Mouse (Mus musculus): ENCODE measurements around the gene Mbd6. TPM values are rescaled to one million over a fixed set of nuclear protein-coding genes. Genes with fewer than 3 reads are reported as not detected.
A peak's percentile ranks its signal among the peaks of the same experiment; 100 is the strongest.

The Mbd6 gene
- total RNA-seq, 2 experiments from 2014 or later: 16.2 to 18.7 TPM

DNA sequence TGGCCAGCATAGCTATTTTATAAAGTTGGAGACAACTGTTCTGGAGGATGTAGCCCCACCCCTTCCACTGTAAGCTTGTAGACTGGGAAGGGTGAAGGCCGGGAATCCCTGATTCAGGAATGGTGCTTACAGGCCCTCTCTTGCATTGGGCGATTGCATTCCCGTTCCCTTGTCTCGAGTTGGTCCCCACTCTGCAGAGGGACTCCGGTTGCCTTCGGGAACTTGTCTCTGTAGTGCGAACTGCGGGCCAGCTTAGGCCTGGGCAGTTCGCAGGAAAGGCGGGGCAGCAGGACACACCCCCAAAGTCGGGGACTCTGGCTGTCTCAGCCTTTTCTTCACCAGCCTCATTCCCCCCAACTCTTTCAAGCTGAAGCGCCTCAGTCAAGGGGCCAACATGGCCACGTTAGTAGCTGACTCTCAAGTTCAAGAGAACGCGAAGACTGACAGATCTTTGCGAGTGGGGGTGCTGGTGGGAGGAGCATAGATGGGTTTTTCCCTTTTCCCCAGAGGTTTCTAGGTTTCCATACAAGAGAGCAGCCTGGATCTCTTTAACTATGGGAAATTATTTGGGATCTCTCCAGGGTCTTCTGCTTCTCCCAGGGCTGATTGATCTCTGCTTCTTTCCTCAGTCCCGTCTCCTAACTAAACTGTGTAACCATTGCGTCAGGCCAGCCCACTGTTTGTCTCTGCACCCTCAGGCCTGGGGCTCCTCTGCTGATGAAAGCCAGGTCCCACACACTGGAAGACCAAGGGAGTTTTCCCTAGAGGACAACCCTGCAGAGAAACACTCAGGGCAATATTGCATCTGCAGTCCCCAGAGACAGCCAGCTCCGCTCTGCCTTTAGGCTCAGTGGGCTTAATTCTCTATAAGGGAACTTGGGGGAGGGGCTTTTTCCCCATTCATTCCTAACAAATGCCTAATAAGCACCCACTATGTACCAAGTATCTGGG lies 2.4 kb upstream of the Mbd6 start:
- H3K4me3 ChIP-seq: peak overlapping the region; percentile 97
- intact Hi-C loops (cut with DNase I): loop anchor here (1.0 kb wide), 1 partner anchor 20 kb away; the partner anchor contains the start of gene Mars
- TF ChIP-seq CTCF (IDR thresholded peaks at IDR 0.05): no peak
- peak; percentile 77 for DNase-seq
- peak overlapping the region; percentile 98 for H3K27ac ChIP-seq

DNA sequence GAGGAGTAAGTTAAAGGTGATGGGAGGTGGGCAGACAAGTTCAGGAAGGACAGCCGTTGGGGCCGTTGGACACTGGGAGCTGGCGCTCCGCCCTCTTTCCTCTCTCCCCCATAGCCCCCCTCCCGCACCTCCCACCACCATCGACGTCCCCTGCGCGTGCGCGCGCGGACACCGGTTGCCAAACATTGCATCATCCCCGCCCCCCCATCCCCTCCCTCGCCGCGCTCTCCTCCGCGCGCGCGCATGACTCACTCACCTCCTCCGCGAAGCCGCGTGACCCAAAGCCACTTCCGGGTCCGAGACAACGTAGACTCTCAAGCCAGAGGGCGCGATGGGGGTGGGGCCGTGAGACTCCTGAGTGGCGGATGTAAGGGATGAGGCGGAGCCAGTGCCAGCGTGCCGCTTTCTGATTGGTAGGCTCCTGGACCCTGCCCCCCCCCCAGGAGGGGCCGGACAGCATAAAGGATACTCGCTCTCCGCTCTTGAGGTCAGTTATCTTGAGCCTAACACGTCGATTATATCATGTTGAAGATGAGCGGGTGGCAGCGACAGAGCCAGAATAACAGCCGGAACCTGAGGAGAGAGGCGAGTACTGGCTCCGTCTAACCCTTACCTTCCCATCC lies 1.6 kb upstream of the Mbd6 start:
- peak; percentile 100 for DNase-seq
- Histone ChIP-seq H3K27ac (peak overlapping the region; percentile 98), H3K4me3 (peak overlapping the region; percentile 97)
- no peak for TF ChIP-seq CTCF (IDR thresholded peaks at IDR 0.05)
- intact Hi-C loops (cut with DNase I): loop anchor here (1.0 kb wide), 1 partner anchor 21 kb away; the partner anchor contains the start of gene Mars

DNA sequence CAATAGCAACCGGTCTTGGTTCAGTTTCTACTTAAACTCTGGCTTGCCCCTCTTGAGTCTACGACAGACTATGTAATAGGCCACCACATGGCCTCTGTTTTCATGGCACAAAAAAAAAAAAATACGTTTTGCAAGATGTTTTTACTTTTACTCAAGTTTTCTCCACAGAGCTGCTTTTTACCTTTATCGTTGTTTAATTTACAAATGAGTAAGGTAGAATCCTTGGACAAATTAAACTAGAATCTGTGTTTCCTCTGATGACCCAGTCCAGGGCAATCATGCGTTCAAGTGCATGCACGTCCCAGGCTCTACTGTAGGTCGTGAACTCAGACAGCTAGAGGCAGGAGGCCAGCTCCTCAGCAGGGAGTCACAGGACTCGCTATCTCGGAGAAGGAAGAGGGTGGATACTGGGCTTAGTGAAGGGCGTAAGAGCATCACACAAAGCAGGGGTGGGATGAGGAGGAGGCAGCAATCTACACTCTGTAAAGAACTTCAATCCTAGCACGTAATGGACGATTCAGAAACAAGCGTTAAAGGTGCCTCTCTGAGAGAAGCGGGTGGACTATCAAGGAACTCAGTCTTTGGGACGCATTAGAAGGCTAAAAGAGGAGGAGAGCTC lies 864 bp upstream of the Mbd6 start:
- peak overlapping the region; percentile 98 for H3K27ac ChIP-seq
- TF ChIP-seq CTCF (IDR thresholded peaks at IDR 0.05): no peak
- intact Hi-C loops (cut with DNase I): loop anchor here (1.0 kb wide), 1 partner anchor 22 kb away; the partner anchor contains the start of gene Mars
- DNase-seq: peak; percentile 82
- peak overlapping the region; percentile 97 for H3K4me3 ChIP-seq

DNA sequence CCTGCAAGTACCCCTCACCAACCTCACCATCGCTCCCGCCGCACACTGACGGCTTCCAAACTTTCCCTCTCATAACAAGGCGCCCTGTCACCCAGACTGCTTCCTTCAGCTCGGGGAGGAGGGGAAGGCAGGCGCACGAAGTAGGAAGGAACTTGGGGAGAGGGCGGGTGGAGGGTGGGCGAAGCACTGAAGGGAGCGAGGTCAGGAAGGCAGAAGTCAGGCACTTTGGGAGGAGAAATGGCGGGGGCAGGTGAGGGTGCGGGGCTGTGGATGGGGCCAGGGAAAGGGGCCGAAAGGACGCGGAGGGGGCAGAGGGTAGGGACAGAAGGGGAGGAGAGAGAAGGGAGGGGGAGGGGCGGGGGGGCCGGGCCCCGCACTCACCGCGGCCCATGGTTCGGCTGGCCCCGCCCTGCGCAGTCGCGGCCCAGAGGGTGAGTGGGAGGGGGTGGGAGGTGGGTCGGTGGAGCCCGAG lies 454 bp downstream of the Mbd6 start:
- intact Hi-C loops (cut with DNase I): no loop called here
- DNase-seq: no peak
- H3K4me3 ChIP-seq: peak overlapping the region; percentile 97
- no peak for TF ChIP-seq CTCF (IDR thresholded peaks at IDR 0.05)
- H3K27ac ChIP-seq: peak overlapping the region; percentile 98

DNA sequence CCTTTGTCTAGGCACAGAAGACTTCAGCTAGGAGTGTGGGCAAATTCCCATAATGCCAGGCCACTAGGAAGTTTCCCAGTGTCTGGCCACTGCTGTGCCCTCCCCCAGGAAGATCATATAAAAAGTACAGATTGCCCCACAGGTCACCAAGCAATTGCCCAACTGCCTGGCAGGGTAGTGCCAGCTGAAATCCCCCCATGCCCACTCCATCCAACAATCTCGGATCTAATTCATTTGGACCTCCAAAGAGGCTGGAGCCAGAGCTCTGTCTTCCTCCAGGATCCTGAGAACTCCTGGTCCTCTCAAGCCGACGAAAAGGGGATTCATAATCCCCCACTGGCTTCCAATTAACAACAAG lies 903 bp downstream of the Mbd6 start:
- no peak for TF ChIP-seq CTCF (IDR thresholded peaks at IDR 0.05)
- Histone ChIP-seq H3K4me3 (peak overlapping the region; percentile 97), H3K27ac (peak overlapping the region; percentile 98)
- peak; percentile 36 for DNase-seq
- intact Hi-C loops (cut with DNase I): no loop called here

DNA sequence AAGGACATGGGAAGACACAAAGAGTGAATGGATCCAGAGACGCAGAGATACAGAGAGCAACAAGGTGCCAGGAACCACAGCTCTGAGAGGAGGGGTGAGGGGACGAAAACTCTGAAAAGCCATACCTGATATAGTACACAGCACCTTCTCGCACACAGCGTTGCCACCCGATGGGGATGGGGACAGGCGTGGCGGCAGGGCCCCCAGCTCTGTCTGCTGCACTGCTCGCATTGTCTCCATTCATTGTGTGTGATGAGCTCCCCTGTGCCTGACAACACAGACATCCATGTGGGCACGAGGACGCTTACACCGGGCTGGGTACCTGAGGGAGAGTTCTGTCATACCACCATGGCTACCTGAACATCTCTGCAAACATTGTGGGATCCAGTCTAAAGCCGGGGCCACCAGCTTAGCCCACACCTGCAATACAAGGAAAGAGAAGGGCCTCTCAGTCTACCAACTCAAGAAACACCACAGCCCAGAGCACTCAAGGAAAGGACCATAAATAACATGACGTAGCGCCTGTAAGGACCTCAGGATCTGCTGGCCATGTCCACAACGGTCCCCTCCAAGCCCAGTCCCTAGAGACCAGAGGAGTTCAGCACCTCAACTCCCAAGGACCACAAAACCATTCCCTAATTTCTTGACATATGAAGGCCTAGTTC lies 1.4 kb downstream of the Mbd6 start:
- intact Hi-C loops (cut with DNase I): no loop called here
- no peak for TF ChIP-seq CTCF (IDR thresholded peaks at IDR 0.05)
- Histone ChIP-seq H3K27ac (peak overlapping the region; percentile 98), H3K4me3 (peak overlapping the region; percentile 97)
- DNase-seq: no peak

DNA sequence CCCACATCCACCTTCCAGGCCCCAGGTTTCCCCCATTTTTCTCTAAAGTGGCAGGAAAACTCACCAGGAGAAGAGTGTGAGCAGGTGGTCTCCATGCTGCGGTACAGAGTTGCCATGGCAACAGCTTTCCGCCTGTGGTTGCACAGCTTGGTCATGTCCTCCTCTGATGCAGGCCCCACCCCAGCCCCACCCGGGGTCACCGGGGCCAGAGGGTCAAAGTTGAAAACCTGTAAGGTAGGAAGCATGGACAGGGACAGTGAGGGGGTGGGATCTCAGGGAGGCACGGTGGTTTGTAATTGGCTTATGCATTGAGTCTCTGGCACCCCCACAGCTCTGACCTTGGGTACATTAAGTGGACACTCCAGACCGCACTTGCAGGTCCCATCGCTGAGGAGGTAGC lies 2.1 kb downstream of the Mbd6 start:
- no peak for TF ChIP-seq CTCF (IDR thresholded peaks at IDR 0.05)
- intact Hi-C loops (cut with DNase I): no loop called here
- Histone ChIP-seq H3K4me3 (peak overlapping the region; percentile 97), H3K27ac (peak overlapping the region; percentile 98)
- no peak for DNase-seq

DNA sequence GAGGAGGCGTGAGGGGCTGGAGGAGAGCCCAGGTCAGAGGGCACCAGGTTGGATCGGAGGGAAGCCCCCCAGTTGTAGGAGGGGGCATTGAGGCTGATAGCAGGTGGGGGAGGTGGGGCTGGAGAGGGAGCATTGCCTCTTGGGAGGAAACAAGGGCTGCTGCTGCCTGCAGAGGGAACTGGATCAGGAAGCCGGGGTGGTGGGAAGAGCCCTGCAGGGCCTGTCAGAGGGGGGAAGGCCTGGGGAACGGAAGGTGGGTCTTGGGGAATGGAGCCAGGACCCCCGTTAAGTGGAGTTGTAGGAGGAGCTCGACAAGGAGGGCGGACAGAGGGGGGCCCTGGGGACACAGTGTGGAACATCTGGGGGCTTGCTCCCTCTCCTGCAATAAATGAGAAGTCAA lies 2.6 kb downstream of the Mbd6 start:
- peak overlapping the region; percentile 97; the same call in 1 of the 2 replicates for H3K4me3 ChIP-seq
- DNase-seq: no peak
- no peak for TF ChIP-seq CTCF (IDR thresholded peaks at IDR 0.05)
- intact Hi-C loops (cut with DNase I): no loop called here
- H3K27ac ChIP-seq: 0 out of 2 replicates have a peak overlapping the region, but pooled peaks have one; percentile 98

DNA sequence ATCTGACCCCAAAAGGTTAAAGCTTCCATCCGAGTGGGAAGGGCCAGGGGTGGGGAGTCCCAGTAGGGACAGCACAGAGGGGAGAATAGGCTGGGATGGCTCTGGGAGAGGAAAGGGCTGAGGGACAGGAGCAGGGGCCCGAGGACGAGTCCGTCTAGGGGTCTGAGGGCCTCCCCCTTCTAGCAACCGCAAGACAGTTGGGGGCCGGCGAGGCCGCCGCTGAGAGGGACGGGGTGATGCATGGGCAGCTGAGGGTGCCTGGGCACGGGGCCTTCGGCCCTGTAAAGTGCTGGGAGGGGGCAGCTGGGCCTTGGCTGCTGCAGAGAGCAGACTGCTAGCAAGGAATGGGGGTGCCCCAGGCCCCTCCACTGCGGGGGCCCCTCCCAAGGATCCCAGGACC lies 3.2 kb downstream of the Mbd6 start:
- intact Hi-C loops (cut with DNase I): no loop called here
- peak; percentile 31 for DNase-seq
- H3K4me3 ChIP-seq: no peak overlapping the region
- no peak for TF ChIP-seq CTCF (IDR thresholded peaks at IDR 0.05)
- no peak overlapping the region for H3K27ac ChIP-seq

DNA sequence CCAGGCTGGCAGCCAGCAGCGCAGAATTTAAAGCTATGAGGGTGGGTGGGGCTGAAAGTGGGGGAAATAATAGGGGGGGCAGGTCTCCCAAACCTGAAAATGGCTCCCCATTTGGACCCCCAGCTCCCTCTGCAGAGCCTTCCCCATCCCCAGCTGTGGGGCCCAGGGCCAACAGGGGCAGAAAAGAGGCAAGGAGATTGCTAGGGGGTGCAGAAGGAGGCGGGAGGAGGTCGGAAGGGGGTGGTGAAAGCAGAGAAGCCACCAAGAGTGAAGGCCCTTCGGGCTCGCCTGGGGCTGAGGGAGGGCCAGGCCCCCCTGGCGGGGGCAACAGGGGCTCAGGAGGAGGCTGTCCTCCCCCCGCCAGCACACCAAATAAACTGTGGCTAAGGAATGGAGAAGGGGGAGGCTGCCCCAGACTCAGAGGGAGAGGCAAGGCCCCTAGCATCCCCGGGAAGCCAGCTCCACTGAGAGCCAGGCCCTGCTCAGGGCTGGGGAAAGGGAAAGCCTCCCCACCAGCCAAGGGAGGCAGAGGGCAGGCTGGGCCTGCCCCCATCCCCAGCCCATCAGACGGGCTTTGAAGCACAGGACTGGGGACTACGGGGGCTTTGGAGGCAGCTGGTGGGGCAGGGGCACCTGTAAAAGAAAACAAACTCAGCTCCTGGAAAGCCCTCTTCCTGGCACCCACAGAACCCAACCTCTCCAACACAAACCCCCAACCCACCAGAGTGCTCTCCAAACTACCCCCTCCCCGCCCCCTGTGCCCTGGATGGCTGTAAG lies 3.9 kb downstream of the Mbd6 start:
- intact Hi-C loops (cut with DNase I): no loop called here
- Histone ChIP-seq H3K4me3 (no peak overlapping the region), H3K27ac (no peak overlapping the region)
- DNase-seq: no peak
- no peak for TF ChIP-seq CTCF (IDR thresholded peaks at IDR 0.05)

DNA sequence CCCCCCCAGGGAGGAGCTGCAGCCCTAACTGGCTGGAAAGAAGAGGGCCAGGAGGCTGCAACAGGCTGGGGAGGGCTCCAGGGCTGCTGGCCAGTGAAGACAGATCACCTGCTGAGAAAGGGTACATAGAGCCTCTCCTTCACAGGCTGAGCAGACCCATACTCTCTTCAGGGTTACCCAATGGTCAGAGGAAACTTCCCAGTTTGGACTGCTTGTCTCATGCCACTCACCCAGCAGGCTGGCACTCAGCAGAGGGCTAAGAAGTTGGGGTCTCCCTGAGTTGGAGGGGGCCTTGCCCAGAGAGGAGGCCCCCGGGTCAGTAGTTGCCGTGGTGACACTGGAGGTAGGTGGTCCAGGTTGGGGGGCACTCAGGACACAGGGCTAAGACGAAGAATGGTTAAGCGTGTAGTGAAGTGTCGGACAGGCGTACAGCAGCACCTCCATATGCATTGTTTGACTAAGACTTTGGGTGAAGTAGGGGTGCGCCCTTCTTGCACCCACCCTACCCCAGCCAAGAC lies 4.7 kb downstream of the Mbd6 start:
- no peak overlapping the region for H3K4me3 ChIP-seq
- H3K27ac ChIP-seq: 0 out of 2 replicates have a peak overlapping the region, but pooled peaks have one; percentile 63
- intact Hi-C loops (cut with DNase I): no loop called here
- no peak for TF ChIP-seq CTCF (IDR thresholded peaks at IDR 0.05)
- no peak for DNase-seq
